Mouse (Mus musculus): ENCODE measurements around the gene Mecom. TPM values are rescaled to one million over a fixed set of nuclear protein-coding genes. Genes with fewer than 3 reads are reported as not detected.

Mecom gene
- polyA plus RNA-seq, 1 experiment from 2014 or later = 37.4 TPM

- Histone ChIP-seq H3K27me3 (no peaks in the 10 kb centered on the region), H3K27ac (no peak overlapping the region), H3K9me3 (no peaks in the 10 kb centered on the region), H3K4me1 (peaks cover 19% of the 10 kb centered on the region), H3K36me3 (no peaks in the 10 kb centered on the region), H3K9ac (no peak overlapping the region), H3K4me2 (replicated peaks) (no peak overlapping the region), H3K4me3 (no peak overlapping the region)
- no peak for ATAC-seq (ENCODE audit: insufficient number of reproducible peaks, insufficient read depth, low FRiP score, low TSS enrichment)
- 46% methylated on average over 4 of the region's 4 CpGs for WGBS
These were observed 446.7 kb downstream of the Mecom start for GRCm38 (mm10) chr3:30101146-30101545.

GRCm38 (mm10) chr3:30097713-30098112 is 450.1 kb downstream of the Mecom start:
- Histone ChIP-seq H3K4me2 (replicated peaks) (no peak overlapping the region), H3K9me3 (no peaks in the 10 kb centered on the region), H3K4me1 (no peaks in the 10 kb centered on the region), H3K36me3 (no peaks in the 10 kb centered on the region), H3K27me3 (no peaks in the 10 kb centered on the region), H3K27ac (no peak overlapping the region), H3K9ac (no peak overlapping the region), H3K4me3 (no peak overlapping the region)
- WGBS = 68% methylated on average over 3 of the region's 3 CpGs
- no peak for ATAC-seq (ENCODE audit: insufficient number of reproducible peaks, insufficient read depth, low FRiP score, low TSS enrichment)

- Histone ChIP-seq H3K4me3 (no peak overlapping the region), H3K27me3 (no peaks in the 10 kb centered on the region), H3K9me3 (no peaks in the 10 kb centered on the region), H3K4me1 (no peaks in the 10 kb centered on the region), H3K4me2 (replicated peaks) (no peak overlapping the region), H3K36me3 (no peaks in the 10 kb centered on the region), H3K9ac (no peak overlapping the region), H3K27ac (no peak overlapping the region)
- 45% methylated on average over 4 of the region's 4 CpGs for WGBS
- no peak for ATAC-seq (ENCODE audit: insufficient number of reproducible peaks, insufficient read depth, low FRiP score, low TSS enrichment)
These were observed 450.7 kb downstream of the Mecom start for GRCm38 (mm10) chr3:30097129-30097528.

GRCm38 (mm10) chr3:30093005-30093404 is 454.8 kb downstream of the Mecom start:
- WGBS = 81% methylated on average over 1 of the region's 1 CpGs
- Histone ChIP-seq H3K36me3 (no peaks in the 10 kb centered on the region), H3K4me2 (replicated peaks) (no peak overlapping the region), H3K27ac (no peak overlapping the region), H3K4me3 (no peak overlapping the region), H3K9ac (no peak overlapping the region), H3K27me3 (no peaks in the 10 kb centered on the region), H3K4me1 (no peaks in the 10 kb centered on the region), H3K9me3 (no peaks in the 10 kb centered on the region)
- no peak for ATAC-seq (ENCODE audit: insufficient number of reproducible peaks, insufficient read depth, low FRiP score, low TSS enrichment)

GRCm38 (mm10) chr3:30092481-30092880 is 455.3 kb downstream of the Mecom start:
- H3K36me3 ChIP-seq = no peaks in the 10 kb centered on the region
- no peaks in the 10 kb centered on the region for H3K4me1 ChIP-seq
- WGBS = 78% methylated on average over 7 of the region's 7 CpGs
- no peak overlapping the region for H3K4me3 ChIP-seq
- ATAC-seq (ENCODE audit: insufficient number of reproducible peaks, insufficient read depth, low FRiP score, low TSS enrichment) = no peak
- H3K9me3 ChIP-seq = no peaks in the 10 kb centered on the region
- H3K27me3 ChIP-seq = no peaks in the 10 kb centered on the region
- no peak overlapping the region for H3K4me2 ChIP-seq (replicated peaks)
- H3K27ac ChIP-seq = no peak overlapping the region
- H3K9ac ChIP-seq = no peak overlapping the region

GRCm38 (mm10) chr3:30091860-30092259 is 455.9 kb downstream of the Mecom start:
- Histone ChIP-seq H3K4me2 (replicated peaks) (no peak overlapping the region), H3K9me3 (no peaks in the 10 kb centered on the region), H3K4me3 (no peak overlapping the region), H3K27ac (no peak overlapping the region), H3K36me3 (no peaks in the 10 kb centered on the region), H3K27me3 (no peaks in the 10 kb centered on the region), H3K4me1 (no peaks in the 10 kb centered on the region), H3K9ac (no peak overlapping the region)
- 55% methylated on average over 3 of the region's 3 CpGs for WGBS
- ATAC-seq (ENCODE audit: insufficient number of reproducible peaks, insufficient read depth, low FRiP score, low TSS enrichment) = no peak

- no peak overlapping the region for H3K4me3 ChIP-seq
- no peak overlapping the region for H3K9ac ChIP-seq
- H3K27ac ChIP-seq = no peak overlapping the region
- 74% methylated on average over 1 of the region's 1 CpGs for WGBS
- ATAC-seq (ENCODE audit: insufficient number of reproducible peaks, insufficient read depth, low FRiP score, low TSS enrichment) = no peak
- no peaks in the 10 kb centered on the region for H3K36me3 ChIP-seq
- no peaks in the 10 kb centered on the region for H3K4me1 ChIP-seq
- no peak overlapping the region for H3K4me2 ChIP-seq (replicated peaks)
- H3K9me3 ChIP-seq = no peaks in the 10 kb centered on the region
- H3K27me3 ChIP-seq = no peaks in the 10 kb centered on the region
These were observed 456.4 kb downstream of the Mecom start for GRCm38 (mm10) chr3:30091401-30091800.

- no peaks in the 10 kb centered on the region for H3K9me3 ChIP-seq
- WGBS = 73% methylated on average over 6 of the region's 6 CpGs
- no peak overlapping the region for H3K27ac ChIP-seq
- ATAC-seq (ENCODE audit: insufficient number of reproducible peaks, insufficient read depth, low FRiP score, low TSS enrichment) = no peak
- H3K4me2 ChIP-seq (replicated peaks) = no peak overlapping the region
- H3K4me3 ChIP-seq = no peak overlapping the region
- no peaks in the 10 kb centered on the region for H3K36me3 ChIP-seq
- no peak overlapping the region for H3K9ac ChIP-seq
- H3K27me3 ChIP-seq = no peaks in the 10 kb centered on the region
- H3K4me1 ChIP-seq = peaks cover 5% of the 10 kb centered on the region
These were observed 461.7 kb downstream of the Mecom start for GRCm38 (mm10) chr3:30086139-30086538.

GRCm38 (mm10) chr3:30083842-30084241 is 464.0 kb downstream of the Mecom start:
- Histone ChIP-seq H3K4me1 (peaks cover 5% of the 10 kb centered on the region), H3K9ac (no peak overlapping the region), H3K27me3 (no peaks in the 10 kb centered on the region), H3K4me2 (replicated peaks) (no peak overlapping the region), H3K9me3 (no peaks in the 10 kb centered on the region), H3K4me3 (no peak overlapping the region), H3K27ac (no peak overlapping the region), H3K36me3 (no peaks in the 10 kb centered on the region)
- 74% methylated on average over 1 of the region's 1 CpGs for WGBS
- ATAC-seq (ENCODE audit: insufficient number of reproducible peaks, insufficient read depth, low FRiP score, low TSS enrichment) = no peak

- Histone ChIP-seq H3K36me3 (no peaks in the 10 kb centered on the region), H3K4me3 (no peak overlapping the region), H3K9ac (no peak overlapping the region), H3K9me3 (no peaks in the 10 kb centered on the region), H3K4me1 (peaks cover 5% of the 10 kb centered on the region), H3K27ac (no peak overlapping the region), H3K4me2 (replicated peaks) (no peak overlapping the region), H3K27me3 (no peaks in the 10 kb centered on the region)
- 82% methylated on average over 9 of the region's 9 CpGs for WGBS
- ATAC-seq (ENCODE audit: insufficient number of reproducible peaks, insufficient read depth, low FRiP score, low TSS enrichment) = no peak
These were observed 464.5 kb downstream of the Mecom start for GRCm38 (mm10) chr3:30083268-30083667.

GRCm38 (mm10) chr3:30080827-30081226 is 467.0 kb downstream of the Mecom start:
- no peak overlapping the region for H3K4me2 ChIP-seq (replicated peaks)
- H3K9me3 ChIP-seq = no peaks in the 10 kb centered on the region
- WGBS = 81% methylated on average over 7 of the region's 7 CpGs
- no peak for ATAC-seq (ENCODE audit: insufficient number of reproducible peaks, insufficient read depth, low FRiP score, low TSS enrichment)
- peaks cover 5% of the 10 kb centered on the region for H3K4me1 ChIP-seq
- no peak overlapping the region for H3K27ac ChIP-seq
- no peak overlapping the region for H3K9ac ChIP-seq
- H3K36me3 ChIP-seq = no peaks in the 10 kb centered on the region
- no peak overlapping the region for H3K4me3 ChIP-seq
- H3K27me3 ChIP-seq = no peaks in the 10 kb centered on the region

GRCm38 (mm10) chr3:30076522-30076921 is 471.3 kb downstream of the Mecom start:
- 92% methylated on average over 7 of the region's 7 CpGs for WGBS
- H3K27ac ChIP-seq = no peak overlapping the region
- H3K4me3 ChIP-seq = no peak overlapping the region
- no peak overlapping the region for H3K4me2 ChIP-seq (replicated peaks)
- H3K4me1 ChIP-seq = no peaks in the 10 kb centered on the region
- no peaks in the 10 kb centered on the region for H3K36me3 ChIP-seq
- H3K27me3 ChIP-seq = no peaks in the 10 kb centered on the region
- no peak overlapping the region for H3K9ac ChIP-seq
- no peak for ATAC-seq (ENCODE audit: insufficient number of reproducible peaks, insufficient read depth, low FRiP score, low TSS enrichment)
- H3K9me3 ChIP-seq = no peaks in the 10 kb centered on the region

GRCm38 (mm10) chr3:30071271-30071670 is 476.5 kb downstream of the Mecom start:
- H3K4me3 ChIP-seq = no peak overlapping the region

More at GRCm38 (mm10) chr3:30071271-30071670, 476.5 kb downstream of the Mecom start:
- no peaks in the 10 kb centered on the region for H3K27me3 ChIP-seq
- H3K9me3 ChIP-seq = no peaks in the 10 kb centered on the region
- H3K36me3 ChIP-seq = no peaks in the 10 kb centered on the region
- no peak overlapping the region for H3K4me2 ChIP-seq (replicated peaks)
- ATAC-seq (ENCODE audit: insufficient number of reproducible peaks, insufficient read depth, low FRiP score, low TSS enrichment) = no peak
- H3K9ac ChIP-seq = no peak overlapping the region
- no peaks in the 10 kb centered on the region for H3K4me1 ChIP-seq
- no peak overlapping the region for H3K27ac ChIP-seq

Data from embryonic facial prominence, embryonic 12.5 days (tissue).